Mouse (Mus musculus) heart, postnatal 0 days (tissue): Measurements from ENCODE around the gene Pdxk.

ENCODE experiments used
- CTCF ChIP-seq: IDR thresholded peaks from 2 replicates; pipeline ENCODE4 v1.5.1; 2016; ENCODE audit warnings: antibody characterized with exemption, control low read depth, low read depth
- EP300 ChIP-seq: IDR thresholded peaks from 2 replicates; pipeline ENCODE4 v1.6.1; 2016; ENCODE audit warnings: antibody characterized with exemption, low read depth

- no peak for TF ChIP-seq CTCF
- TF ChIP-seq EP300: no peak
Measured at GRCm38 (mm10) chr10:78428070-78428469, 36.7 kb downstream of the Pdxk start.
